Mouse (Mus musculus): Measurements from ENCODE around the gene Fndc1. TPM values are rescaled to one million over a fixed set of nuclear protein-coding genes. Genes with fewer than 3 reads are reported as not detected.

The Fndc1 gene
- total RNA-seq, 2 experiments from 2014 or later, result 29.8 to 33.9 TPM

GRCm38 (mm10) chr17:7713020-7713419 lies 114.1 kb downstream of the Fndc1 start:
- DNase-seq (ENCODE audit: low spot score), result no peak

GRCm38 (mm10) chr17:7707073-7707472 lies 120.0 kb downstream of the Fndc1 start:
- DNase-seq (ENCODE audit: low spot score), result no peak

GRCm38 (mm10) chr17:7690271-7690670 lies 136.8 kb downstream of the Fndc1 start:
- DNase-seq (ENCODE audit: low spot score), result no peak

Small RNA genes within 50 kb of the gene (microRNA-seq; reads per million reads assigned to microRNA genes)
- not detected for gene Gm25872

Other genes starting within 250 kb of the Fndc1 start
- 1 to 10 TPM; 2.2 to 2.4 TPM for gene Tagap, start 98.7 kb upstream of the Fndc1 start, total RNA-seq (2021)
- 10 to 100 TPM; 19.4 to 27.6 TPM for gene Rsph3a, start 118.3 kb upstream of the Fndc1 start, total RNA-seq (2021)